Mouse (Mus musculus): ENCODE results near the gene Spata5. TPM values are rescaled to one million over a fixed set of nuclear protein-coding genes. Genes with fewer than 3 reads are reported as not detected.

The Spata5 gene
- total and polyA plus RNA-seq, 2 experiments = 1.1 to 8.7 TPM

GRCm38 (mm10) chr3:37479771-37480170, 60.1 kb downstream of the Spata5 start:
- TF ChIP-seq CTCF (IDR thresholded peaks at IDR 0.05; ENCODE audit: low read depth, low read length) (no peak), POLR2A (IDR thresholded peaks at IDR 0.05; ENCODE audit: extremely low read depth, insufficient read depth, low read length) (no peak)
- 83% methylated on average over 1 of the region's 1 CpGs for WGBS
- H3K4me1 ChIP-seq (ENCODE audit: control insufficient read depth, insufficient read depth, low read length) = no peaks in the 10 kb centered on the region; the same call in 1 of the 2 replicates
- no peaks in the 10 kb centered on the region; the same call in 1 of the 2 replicates for H3K36me3 ChIP-seq (ENCODE audit: control insufficient read depth, insufficient read depth, low read length)
- H3K27me3 ChIP-seq (ENCODE audit: control insufficient read depth, insufficient read depth, low read length) = no peaks in the 10 kb centered on the region
- no peak overlapping the region for H3K4me3 ChIP-seq (ENCODE audit: insufficient read depth, low read depth, low read length)
- H3K9ac ChIP-seq (ENCODE audit: low read depth, low read length) = no peak overlapping the region
- no peak for DNase-seq (ENCODE audit: extremely low read depth, low read depth, low spot score)
- no peak overlapping the region for H3K27ac ChIP-seq (replicated peaks; ENCODE audit: insufficient read depth, low read depth, low read length)
- H3K79me2 ChIP-seq (ENCODE audit: control insufficient read depth, insufficient read depth, low read length) = no peaks in the 10 kb centered on the region

DNA sequence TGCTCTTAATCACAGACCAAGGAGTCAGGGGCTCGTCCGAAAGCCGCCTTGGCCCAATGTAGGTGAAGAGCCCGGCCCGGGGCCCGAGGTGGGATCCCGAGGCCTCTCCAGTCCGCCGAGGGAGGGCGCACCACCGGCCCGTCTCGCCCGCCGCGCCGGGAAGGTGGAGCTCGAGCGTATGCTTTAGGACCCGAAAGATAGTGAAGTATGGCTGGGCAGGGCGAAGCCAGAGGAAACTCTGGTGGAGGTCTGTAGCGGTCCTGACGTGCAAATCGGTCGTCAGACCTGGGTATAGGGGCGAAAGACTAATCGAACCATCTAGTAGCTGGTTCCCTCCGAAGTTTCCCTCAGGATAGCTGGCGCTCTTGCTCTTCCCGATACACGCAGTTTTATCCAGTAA, 61.6 kb downstream of the Spata5 start:
- DNase-seq (ENCODE audit: extremely low read depth, low read depth, low spot score) = no peak
- Histone ChIP-seq H3K4me3 (ENCODE audit: insufficient read depth, low read depth, low read length) (no peak overlapping the region), H3K9ac (ENCODE audit: low read depth, low read length) (no peak overlapping the region), H3K27me3 (ENCODE audit: control insufficient read depth, insufficient read depth, low read length) (no peaks in the 10 kb centered on the region), H3K79me2 (ENCODE audit: control insufficient read depth, insufficient read depth, low read length) (no peaks in the 10 kb centered on the region), H3K4me1 (ENCODE audit: control insufficient read depth, insufficient read depth, low read length) (no peaks in the 10 kb centered on the region; the same call in 1 of the 2 replicates), H3K36me3 (ENCODE audit: control insufficient read depth, insufficient read depth, low read length) (peaks cover 3% of the 10 kb centered on the region), H3K27ac (replicated peaks; ENCODE audit: insufficient read depth, low read depth, low read length) (no peak overlapping the region)
- 93% methylated on average over 31 of the region's 31 CpGs for WGBS
- TF ChIP-seq CTCF (IDR thresholded peaks at IDR 0.05; ENCODE audit: low read depth, low read length) = no peak
- TF ChIP-seq POLR2A (IDR thresholded peaks at IDR 0.05; ENCODE audit: extremely low read depth, insufficient read depth, low read length) = no peak

- H3K27me3 ChIP-seq (ENCODE audit: control insufficient read depth, insufficient read depth, low read length) = no peaks in the 10 kb centered on the region
- no peaks in the 10 kb centered on the region; the same call in 1 of the 2 replicates for H3K4me1 ChIP-seq (ENCODE audit: control insufficient read depth, insufficient read depth, low read length)
- no peak overlapping the region for H3K4me3 ChIP-seq (ENCODE audit: insufficient read depth, low read depth, low read length)
- WGBS = 88% methylated on average over 1 of the region's 1 CpGs
- H3K9ac ChIP-seq (ENCODE audit: low read depth, low read length) = no peak overlapping the region
- no peak for TF ChIP-seq CTCF (IDR thresholded peaks at IDR 0.05; ENCODE audit: low read depth, low read length)
- no peak for TF ChIP-seq POLR2A (IDR thresholded peaks at IDR 0.05; ENCODE audit: extremely low read depth, insufficient read depth, low read length)
- no peak for DNase-seq (ENCODE audit: extremely low read depth, low read depth, low spot score)
- peaks cover 4% of the 10 kb centered on the region for H3K36me3 ChIP-seq (ENCODE audit: control insufficient read depth, insufficient read depth, low read length)
- H3K79me2 ChIP-seq (ENCODE audit: control insufficient read depth, insufficient read depth, low read length) = no peaks in the 10 kb centered on the region
- no peak overlapping the region for H3K27ac ChIP-seq (replicated peaks; ENCODE audit: insufficient read depth, low read depth, low read length)
These were observed 63.0 kb downstream of the Spata5 start for GRCm38 (mm10) chr3:37482720-37483119.

DNA sequence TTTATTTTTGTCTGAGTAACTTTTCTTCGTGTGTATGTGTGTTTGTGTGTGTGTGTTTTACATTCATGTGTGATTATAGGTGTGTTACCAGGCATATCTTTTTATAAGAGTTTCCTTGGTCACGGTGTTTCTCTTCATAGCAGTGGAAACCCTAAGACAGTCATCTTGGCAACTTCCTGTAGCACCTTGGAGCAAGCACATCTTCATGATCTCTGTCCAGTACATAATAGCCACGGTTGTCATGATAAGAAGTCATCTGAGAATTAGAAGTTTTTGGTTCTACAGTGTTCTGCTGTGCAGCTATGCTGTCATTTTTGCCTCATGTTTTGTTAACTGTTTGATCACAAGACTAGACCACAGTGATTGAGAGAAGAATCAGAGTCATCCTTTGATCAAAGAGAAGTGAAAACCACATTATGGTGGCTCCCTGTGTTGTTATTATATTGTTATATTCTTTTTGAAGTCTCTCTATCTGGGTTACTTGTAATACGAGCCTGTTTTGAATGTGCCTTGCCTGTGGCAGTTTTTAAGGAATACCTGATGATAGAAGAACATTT, 64.1 kb downstream of the Spata5 start:
- Histone ChIP-seq H3K79me2 (ENCODE audit: control insufficient read depth, insufficient read depth, low read length) (no peaks in the 10 kb centered on the region), H3K4me3 (ENCODE audit: insufficient read depth, low read depth, low read length) (no peak overlapping the region), H3K9ac (ENCODE audit: low read depth, low read length) (no peak overlapping the region), H3K27me3 (ENCODE audit: control insufficient read depth, insufficient read depth, low read length) (no peaks in the 10 kb centered on the region), H3K27ac (replicated peaks; ENCODE audit: insufficient read depth, low read depth, low read length) (no peak overlapping the region), H3K36me3 (ENCODE audit: control insufficient read depth, insufficient read depth, low read length) (peaks cover 4% of the 10 kb centered on the region), H3K4me1 (ENCODE audit: control insufficient read depth, insufficient read depth, low read length) (no peaks in the 10 kb centered on the region)
- TF ChIP-seq CTCF (IDR thresholded peaks at IDR 0.05; ENCODE audit: low read depth, low read length) = no peak
- no peak for TF ChIP-seq POLR2A (IDR thresholded peaks at IDR 0.05; ENCODE audit: extremely low read depth, insufficient read depth, low read length)
- DNase-seq (ENCODE audit: extremely low read depth, low read depth, low spot score) = no peak
- WGBS = 87% methylated on average over 4 of the region's 4 CpGs

DNA sequence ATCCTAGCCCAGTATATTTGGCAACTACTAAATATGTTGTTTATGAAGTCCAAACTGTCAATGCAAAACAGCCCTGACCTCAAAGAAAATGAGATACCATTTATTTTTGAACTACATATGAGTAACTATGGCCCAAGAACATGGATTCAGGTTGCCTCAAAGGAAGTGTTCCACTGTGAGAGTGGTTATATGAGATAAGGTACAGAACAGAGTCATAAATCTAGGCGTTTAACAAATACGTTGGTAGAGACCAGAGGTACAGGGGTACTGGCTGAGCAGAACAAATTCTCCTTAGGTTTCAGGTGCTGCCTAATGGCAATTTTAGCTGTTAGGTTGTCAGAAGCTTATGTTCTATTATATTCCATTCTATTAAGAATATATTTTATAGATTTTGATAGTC, 67.9 kb downstream of the Spata5 start:
- Histone ChIP-seq H3K27me3 (ENCODE audit: control insufficient read depth, insufficient read depth, low read length) (no peaks in the 10 kb centered on the region), H3K27ac (replicated peaks; ENCODE audit: insufficient read depth, low read depth, low read length) (no peak overlapping the region), H3K4me1 (ENCODE audit: control insufficient read depth, insufficient read depth, low read length) (no peaks in the 10 kb centered on the region), H3K36me3 (ENCODE audit: control insufficient read depth, insufficient read depth, low read length) (peaks cover 4% of the 10 kb centered on the region; the same call in 1 of the 2 replicates), H3K79me2 (ENCODE audit: control insufficient read depth, insufficient read depth, low read length) (no peaks in the 10 kb centered on the region), H3K9ac (ENCODE audit: low read depth, low read length) (no peak overlapping the region), H3K4me3 (ENCODE audit: insufficient read depth, low read depth, low read length) (no peak overlapping the region)
- WGBS = 86% methylated on average over 2 of the region's 2 CpGs
- no peak for DNase-seq (ENCODE audit: extremely low read depth, low read depth, low spot score)
- TF ChIP-seq POLR2A (IDR thresholded peaks at IDR 0.05; ENCODE audit: extremely low read depth, insufficient read depth, low read length) = no peak
- no peak for TF ChIP-seq CTCF (IDR thresholded peaks at IDR 0.05; ENCODE audit: low read depth, low read length)

DNA sequence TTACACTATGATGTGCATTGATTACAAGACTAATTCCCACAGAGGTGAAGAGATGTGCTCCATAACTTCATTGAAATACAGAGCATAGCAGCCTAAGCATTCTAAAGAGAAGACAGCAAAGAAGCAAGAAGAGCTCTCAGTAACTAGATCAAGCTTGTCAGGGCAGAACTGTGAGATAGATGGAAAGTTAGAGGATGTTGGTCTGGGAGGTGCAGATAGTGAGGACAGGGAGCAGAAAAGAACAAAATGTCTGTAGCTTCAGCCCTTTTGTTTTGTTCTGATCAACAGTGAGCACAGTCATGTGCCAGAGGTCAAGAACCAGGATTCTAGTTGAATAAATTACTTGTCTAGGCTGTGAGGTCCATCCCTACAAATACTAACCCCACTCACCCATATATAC, 68.5 kb downstream of the Spata5 start:
- H3K27me3 ChIP-seq (ENCODE audit: control insufficient read depth, insufficient read depth, low read length) = no peaks in the 10 kb centered on the region
- H3K9ac ChIP-seq (ENCODE audit: low read depth, low read length) = no peak overlapping the region
- no peak for DNase-seq (ENCODE audit: extremely low read depth, low read depth, low spot score)
- no peak overlapping the region for H3K4me3 ChIP-seq (ENCODE audit: insufficient read depth, low read depth, low read length)
- H3K27ac ChIP-seq (replicated peaks; ENCODE audit: insufficient read depth, low read depth, low read length) = no peak overlapping the region
- peaks cover 4% of the 10 kb centered on the region; the same call in 1 of the 2 replicates for H3K36me3 ChIP-seq (ENCODE audit: control insufficient read depth, insufficient read depth, low read length)
- TF ChIP-seq POLR2A (IDR thresholded peaks at IDR 0.05; ENCODE audit: extremely low read depth, insufficient read depth, low read length) = no peak
- no peak for TF ChIP-seq CTCF (IDR thresholded peaks at IDR 0.05; ENCODE audit: low read depth, low read length)
- H3K79me2 ChIP-seq (ENCODE audit: control insufficient read depth, insufficient read depth, low read length) = no peaks in the 10 kb centered on the region
- no peaks in the 10 kb centered on the region for H3K4me1 ChIP-seq (ENCODE audit: control insufficient read depth, insufficient read depth, low read length)

Data from liver, adult 2 months (tissue).